Mouse (Mus musculus) granulocyte monocyte progenitor cell, adult 5-6 weeks (primary cell): Measurements from ENCODE around the gene Adamts14. TPM values are rescaled to one million over a fixed set of nuclear protein-coding genes. Genes with fewer than 3 reads are reported as not detected.
A peak's percentile ranks its signal among the peaks of the same experiment; 100 is the strongest.

Experiments used
- ATAC-seq: replicated peaks from 2 replicates; pipeline ENCODE4 v1.8.0; 2016; ENCODE audit warnings: mild to moderate bottlenecking, moderate TSS enrichment, inconsistent platforms; ENCODE audit not compliant: poor library complexity, severe bottlenecking
- total RNA-seq, 2 experiments: library from RNA; stranded (forward) in 1 of 2; stranded (reverse) in 1 of 2; fragments of 200-712, 200-1000 nt in 1 of 2; fragments of >200 nt in 1 of 2; fragmentation: Nextera tagmentation in 1 of 2; gene quantifications; 2 replicates each; pipeline ENCODE4 v1.2.3; 2014 to 2017

Gene Adamts14
- total RNA-seq (2014; fragmentation: Nextera tagmentation), result 0.17 TPM in 1 of 2 replicates, not detected in the other
- total RNA-seq (2017), result not detected in 2 replicates

- peak; percentile 14 for ATAC-seq
Measured at GRCm38 (mm10) chr10:61273081-61273843, at the start of gene Adamts14. Adamts14 (minus strand) TSS chr10:61273438.

- no peak for ATAC-seq
Measured at GRCm38 (mm10) chr10:61318527-61318926, 45.3 kb upstream of the Adamts14 start.

- no peak for ATAC-seq
Measured at GRCm38 (mm10) chr10:61315324-61315880, 42.2 kb upstream of the Adamts14 start.

- no peak for ATAC-seq
Measured at GRCm38 (mm10) chr10:61313750-61314149, 40.5 kb upstream of the Adamts14 start.

- ATAC-seq, result 0 out of 2 replicates have a peak, but pooled peaks have one; percentile 14
Measured at GRCm38 (mm10) chr10:61312754-61313153, 39.5 kb upstream of the Adamts14 start.

- no peak for ATAC-seq
Measured at GRCm38 (mm10) chr10:61312159-61312558, 38.9 kb upstream of the Adamts14 start.

GRCm38 (mm10) chr10:61308706-61309320 lies 35.6 kb upstream of the Adamts14 start:
- ATAC-seq, result no peak

GRCm38 (mm10) chr10:61305928-61306590 lies 32.8 kb upstream of the Adamts14 start:
- no peak for ATAC-seq

GRCm38 (mm10) chr10:61304046-61304445 lies 30.8 kb upstream of the Adamts14 start:
- ATAC-seq, result no peak

GRCm38 (mm10) chr10:61300996-61301395 lies 27.8 kb upstream of the Adamts14 start:
- no peak for ATAC-seq

- peak; percentile 87 for ATAC-seq
Measured at GRCm38 (mm10) chr10:61297477-61297876, 24.2 kb upstream of the Adamts14 start, which contains the start of gene Prf1. Prf1 (plus strand) TSS chr10:61297833.

GRCm38 (mm10) chr10:61296713-61297445 lies 23.6 kb upstream of the Adamts14 start:
- 0 out of 2 replicates have a peak, but pooled peaks have one; percentile 17 for ATAC-seq

- no peak for ATAC-seq
Measured at GRCm38 (mm10) chr10:61294242-61294641, 21.0 kb upstream of the Adamts14 start.

- ATAC-seq, result peak; percentile 46
Measured at GRCm38 (mm10) chr10:61290479-61290878, 17.2 kb upstream of the Adamts14 start.

- ATAC-seq, result no peak
Measured at GRCm38 (mm10) chr10:61290016-61290415, 16.8 kb upstream of the Adamts14 start.

- no peak for ATAC-seq
Measured at GRCm38 (mm10) chr10:61286246-61286645, 13.0 kb upstream of the Adamts14 start.

GRCm38 (mm10) chr10:61285271-61285670 lies 12.0 kb upstream of the Adamts14 start:
- ATAC-seq, result no peak

- no peak for ATAC-seq
Measured at GRCm38 (mm10) chr10:61284309-61284708, 11.1 kb upstream of the Adamts14 start.

GRCm38 (mm10) chr10:61281115-61281514 lies 7.9 kb upstream of the Adamts14 start:
- ATAC-seq, result no peak
